Mouse (Mus musculus): ENCODE results near the gene Tbx6.

DNA sequence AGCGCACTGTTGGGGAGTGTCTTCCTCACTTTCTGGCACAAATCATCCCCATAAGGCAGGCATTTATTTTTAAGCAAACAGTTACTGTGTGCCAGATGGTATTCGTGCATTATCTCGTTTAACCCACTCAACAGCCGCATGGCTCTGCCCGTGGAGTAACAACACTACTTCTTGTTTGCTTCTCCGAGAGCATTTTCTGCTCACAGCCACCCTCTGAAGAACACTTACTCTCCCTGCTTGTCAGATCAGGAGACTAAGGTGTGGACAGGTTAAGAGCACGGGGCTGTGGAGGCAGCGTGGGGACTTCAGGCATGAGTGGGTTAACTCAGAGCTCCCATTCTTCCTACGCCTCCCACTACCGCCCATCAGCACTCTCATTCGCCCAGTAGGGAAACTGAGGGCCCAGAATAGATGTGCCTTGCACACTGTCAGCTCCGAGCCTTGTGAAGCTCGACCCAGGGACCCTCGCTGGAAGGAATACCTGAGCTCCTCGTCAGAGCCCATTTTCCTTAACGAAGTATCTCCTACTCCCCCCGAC lies 18.7 kb upstream of the Tbx6 start:
- TF ChIP-seq FLI1 (IDR thresholded peaks at IDR 0.05; ENCODE audit: low read length) (no peak), GATA1 (IDR thresholded peaks at IDR 0.05; ENCODE audit: borderline replicate concordance, low read length) (no peak)

Measured in megakaryocyte, embryonic 14.5 days (primary cell).